Mouse (Mus musculus): ENCODE data around the gene Ash1l. TPM values are rescaled to one million over a fixed set of nuclear protein-coding genes. Genes with fewer than 3 reads are reported as not detected.

Gene Ash1l
- polyA plus RNA-seq, 1 experiment from 2014 or later = 13.3 TPM

DNA sequence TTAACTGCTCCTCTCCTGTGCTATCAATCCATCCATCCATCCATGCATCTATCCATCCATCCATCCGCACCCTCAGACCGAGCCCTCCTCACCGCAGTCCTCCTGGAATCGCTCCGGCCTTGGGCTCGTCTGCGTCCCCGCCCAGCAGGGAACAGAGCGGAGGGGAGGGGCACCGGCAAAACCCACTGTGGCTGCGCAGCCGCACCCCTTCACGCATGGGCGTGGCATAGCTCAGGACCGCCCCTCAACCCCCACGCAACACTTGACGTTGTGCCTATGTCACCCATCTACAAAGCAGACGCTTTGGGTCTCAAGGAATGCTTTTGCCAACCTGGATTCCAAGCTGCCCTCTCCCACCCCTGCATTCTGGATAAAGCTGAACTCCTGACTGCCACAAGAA, 142.8 kb downstream of the Ash1l start, which contains the start of gene Rusc1:
Gene Rusc1 (minus strand): TSS at position 137 of the 400 bp plus-strand sequence.
- peak within 1 kb of the TSS; percentile 69 for H3K4me3 ChIP-seq
- peaks cover 34% of the 10 kb centered on the region for H3K4me1 ChIP-seq (replicated peaks)
- peak; percentile 36 for ATAC-seq (replicated peaks; ENCODE audit: insufficient number of reproducible peaks, insufficient read depth, low FRiP score, low read depth)
- H3K9me3 ChIP-seq (replicated peaks) = no peaks in the 10 kb centered on the region
- H3K4me2 ChIP-seq = peak within 1 kb of the TSS; percentile 100
- H3K27me3 ChIP-seq = peaks cover 27% of the 10 kb centered on the region
- 6% methylated on average over 18 of the region's 18 CpGs for WGBS
- H3K36me3 ChIP-seq = peaks cover 29% of the 10 kb centered on the region
- H3K27ac ChIP-seq = no peak within 1 kb of the TSS
- H3K9ac ChIP-seq = peak within 1 kb of the TSS; percentile 30; the same call in 1 of the 2 replicates

DNA sequence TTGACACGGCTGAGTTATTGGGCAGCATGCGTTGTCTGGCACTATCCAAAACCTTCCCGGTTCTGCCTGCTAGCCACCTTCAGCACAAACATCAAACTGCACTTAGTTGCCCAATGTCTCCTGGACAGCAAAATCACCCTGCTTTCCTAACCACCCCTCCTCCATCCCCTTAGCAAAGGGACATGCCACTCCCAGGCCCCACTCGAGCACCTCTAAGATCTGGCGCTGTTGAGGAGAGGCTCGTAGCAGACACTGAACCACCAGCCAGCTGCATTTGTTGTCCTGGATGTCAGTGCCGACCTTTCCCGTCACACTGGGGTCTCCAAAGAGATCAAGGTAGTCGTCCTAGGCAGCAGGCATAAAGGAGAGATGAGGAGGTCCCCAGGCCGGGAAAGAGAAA, 143.6 kb downstream of the Ash1l start:
- WGBS = 83% methylated on average over 10 of the region's 10 CpGs

DNA sequence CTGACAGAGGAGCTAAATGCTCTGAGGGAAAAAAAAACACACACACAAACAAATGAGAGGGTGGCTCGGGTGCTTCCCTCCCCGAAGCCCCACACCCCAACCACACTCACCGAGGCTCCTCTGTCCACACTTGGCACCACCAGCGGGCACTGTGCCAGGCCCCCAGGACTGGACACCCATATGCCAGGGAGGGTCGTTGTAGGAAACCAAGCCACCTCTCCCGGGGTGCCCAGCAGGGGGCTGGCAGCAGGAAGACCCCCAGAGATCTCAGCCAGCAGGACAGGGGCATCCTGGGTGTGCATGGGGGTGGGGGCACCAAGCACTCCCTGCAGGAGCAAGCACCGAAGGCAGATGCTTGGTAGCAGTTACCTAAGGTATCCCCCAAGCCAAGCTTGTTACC, 150.4 kb downstream of the Ash1l start, which contains the start of gene Gm43738:
Gene Gm43738 (minus strand): TSS at position 289 of the 400 bp plus-strand sequence.
- peak within 1 kb of the TSS; percentile 15; the same call in 1 of the 2 replicates for H3K27ac ChIP-seq

More for the DNA sequence above, 143.6 kb downstream of the Ash1l start:
- peaks cover 29% of the 10 kb centered on the region for H3K4me1 ChIP-seq (replicated peaks)
- no peak overlapping the region for H3K9ac ChIP-seq
- H3K4me2 ChIP-seq = no peak overlapping the region
- no peak for ATAC-seq (replicated peaks; ENCODE audit: insufficient number of reproducible peaks, insufficient read depth, low FRiP score, low read depth)
- H3K27ac ChIP-seq = no peak overlapping the region
- peaks cover 23% of the 10 kb centered on the region for H3K27me3 ChIP-seq
- peaks cover 33% of the 10 kb centered on the region for H3K36me3 ChIP-seq
- no peak overlapping the region for H3K4me3 ChIP-seq
- H3K9me3 ChIP-seq (replicated peaks) = no peaks in the 10 kb centered on the region

DNA sequence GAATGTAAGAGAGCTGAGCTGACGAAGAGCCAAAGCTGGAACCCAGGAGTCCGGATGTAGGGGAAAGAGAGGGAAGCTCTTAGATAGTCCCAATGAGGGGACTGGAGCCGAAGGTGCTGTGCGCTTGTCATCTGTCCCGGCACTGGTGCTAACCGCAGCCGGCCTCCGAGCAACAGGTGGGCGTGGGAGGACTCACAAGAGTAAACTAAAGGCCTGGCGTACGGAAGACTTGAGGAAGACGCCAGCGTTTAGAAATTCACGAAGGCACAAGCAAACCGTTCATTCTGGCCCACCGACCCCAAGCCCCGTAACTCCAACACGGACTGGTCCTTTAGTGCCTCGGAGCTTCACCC, 151.0 kb downstream of the Ash1l start:
- Histone ChIP-seq H3K36me3 (peaks cover 11% of the 10 kb centered on the region), H3K4me1 (replicated peaks) (peaks cover 20% of the 10 kb centered on the region), H3K4me2 (peak overlapping the region; percentile 77), H3K9ac (peak overlapping the region; percentile 60), H3K27ac (peak overlapping the region; percentile 15; the same call in 1 of the 2 replicates), H3K27me3 (no peaks in the 10 kb centered on the region), H3K9me3 (replicated peaks) (no peaks in the 10 kb centered on the region), H3K4me3 (peak overlapping the region; percentile 72)
- ATAC-seq (replicated peaks; ENCODE audit: insufficient number of reproducible peaks, insufficient read depth, low FRiP score, low read depth) = 0 out of 2 replicates have a peak, but pooled peaks have one; percentile 3
- 0% methylated on average over 19 of the region's 19 CpGs for WGBS

More for the DNA sequence above, 150.4 kb downstream of the Ash1l start, which contains the start of gene Gm43738:
- Histone ChIP-seq H3K27me3 (no peaks in the 10 kb centered on the region), H3K4me2 (peak within 1 kb of the TSS; percentile 77), H3K4me1 (replicated peaks) (peaks cover 20% of the 10 kb centered on the region), H3K9me3 (replicated peaks) (no peaks in the 10 kb centered on the region), H3K36me3 (peaks cover 16% of the 10 kb centered on the region), H3K9ac (peak within 1 kb of the TSS; percentile 60), H3K4me3 (peak within 1 kb of the TSS; percentile 72)
- ATAC-seq (replicated peaks; ENCODE audit: insufficient number of reproducible peaks, insufficient read depth, low FRiP score, low read depth) = no peak
- 39% methylated on average over 7 of the region's 7 CpGs for WGBS

DNA sequence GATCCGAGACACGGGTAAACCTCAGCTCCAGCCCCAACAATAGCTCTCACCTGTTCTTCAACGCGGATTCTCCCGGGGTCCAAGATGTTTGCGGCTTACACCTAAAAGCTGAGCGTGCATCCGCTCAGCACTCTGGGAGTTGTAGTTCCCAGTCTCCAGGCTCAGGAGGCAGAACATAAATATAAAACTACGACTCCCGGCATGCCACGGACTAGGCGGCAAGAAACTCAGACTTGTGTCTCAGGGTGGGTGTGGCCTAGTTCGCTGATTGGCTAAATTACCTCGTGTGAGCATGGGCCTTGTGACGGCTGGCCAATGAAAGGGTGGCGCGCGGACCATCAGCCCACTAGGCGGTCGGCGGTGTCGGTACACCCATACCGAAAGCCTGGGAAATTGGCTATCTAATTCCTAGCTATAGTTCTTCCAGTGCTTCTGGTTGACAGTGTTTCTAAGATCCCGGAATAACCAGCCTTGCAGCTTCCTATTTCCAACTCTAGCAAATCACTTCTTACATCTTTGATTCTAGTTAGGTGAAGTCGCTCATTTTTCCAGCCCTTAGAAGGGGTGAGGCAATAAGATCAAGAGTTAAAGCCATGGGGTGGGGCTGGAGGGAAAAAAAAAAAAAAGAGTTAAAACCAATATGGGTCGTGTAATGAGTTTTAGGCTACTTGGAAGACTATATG, 151.5 kb downstream of the Ash1l start, which contains the start of gene Fdps:
Gene Fdps (minus strand): TSS at position 148 of the 683 bp plus-strand sequence.
- H3K9me3 ChIP-seq (replicated peaks) = no peaks in the 10 kb centered on the region
- H3K27ac ChIP-seq = peak within 1 kb of the TSS; percentile 24; the same call in 1 of the 2 replicates
- H3K9ac ChIP-seq = peak within 1 kb of the TSS; percentile 60
- H3K4me2 ChIP-seq = peak within 1 kb of the TSS; percentile 77
- peak within 1 kb of the TSS; percentile 72 for H3K4me3 ChIP-seq
- H3K4me1 ChIP-seq (replicated peaks) = peaks cover 20% of the 10 kb centered on the region
- peaks cover 8% of the 10 kb centered on the region for H3K36me3 ChIP-seq
- under 1% methylated on average over 26 of the region's 26 CpGs for WGBS
- H3K27me3 ChIP-seq = no peaks in the 10 kb centered on the region
- ATAC-seq (replicated peaks; ENCODE audit: insufficient number of reproducible peaks, insufficient read depth, low FRiP score, low read depth) = peak; percentile 99

DNA sequence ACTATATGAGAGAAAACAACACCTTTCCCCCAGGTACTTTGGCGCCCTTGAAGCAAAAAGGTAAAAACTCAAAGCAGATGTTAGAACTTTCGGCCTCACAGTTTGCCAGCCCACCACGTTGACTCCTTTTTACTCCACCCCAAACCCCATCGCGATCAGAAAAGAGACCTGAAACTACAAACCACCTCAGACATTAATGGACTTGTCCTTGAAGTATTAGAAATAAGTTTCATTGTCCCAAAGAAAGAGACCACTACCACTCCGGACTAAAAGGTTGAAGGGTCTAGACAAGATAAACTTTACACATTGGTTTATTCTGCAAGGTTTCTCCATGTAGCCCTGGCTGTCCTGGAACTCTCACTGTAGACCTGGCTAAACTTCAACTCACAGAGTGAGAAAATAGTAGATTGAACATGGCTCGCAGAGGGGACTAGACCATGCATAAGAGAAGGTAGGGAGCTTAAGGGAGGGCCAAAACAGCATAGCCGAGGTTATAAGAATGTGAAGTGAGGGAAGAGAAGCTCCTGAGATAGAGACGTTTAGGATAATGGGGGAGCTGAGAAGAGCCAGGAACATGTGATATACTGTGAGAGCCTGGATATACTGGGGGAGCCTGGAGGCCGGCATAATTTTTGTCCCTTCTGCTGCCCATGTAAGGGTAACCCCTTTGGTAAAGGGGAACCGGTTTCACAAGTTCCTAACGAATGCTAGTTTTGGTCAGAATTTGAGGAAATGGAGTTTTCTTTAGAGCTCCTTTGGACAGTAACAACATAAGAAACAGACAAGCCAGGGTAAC, 152.3 kb downstream of the Ash1l start:
- peak overlapping the region; percentile 24; the same call in 1 of the 2 replicates for H3K27ac ChIP-seq
- no peak overlapping the region for H3K9ac ChIP-seq
- WGBS = 62% methylated on average over 12 of the region's 12 CpGs

DNA sequence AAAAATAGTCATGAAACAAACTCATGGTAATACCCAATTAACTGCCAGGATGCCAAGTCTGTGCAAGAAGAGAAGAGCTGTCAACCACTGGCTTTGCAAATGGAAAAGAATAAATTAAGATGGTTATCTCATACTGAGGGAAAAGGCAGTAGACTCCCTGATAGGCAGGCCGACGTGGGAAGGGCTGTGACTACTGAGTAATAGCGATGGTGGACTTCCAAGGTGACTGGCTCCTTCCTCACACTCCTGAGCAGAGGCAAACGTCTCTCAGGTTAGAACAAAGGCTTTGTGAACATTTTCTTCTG, 152.8 kb downstream of the Ash1l start:
- no peaks in the 10 kb centered on the region for H3K9me3 ChIP-seq (replicated peaks)
- peaks cover 4% of the 10 kb centered on the region; the same call in 1 of the 2 replicates for H3K36me3 ChIP-seq
- WGBS = 73% methylated on average over 4 of the region's 4 CpGs
- ATAC-seq (replicated peaks; ENCODE audit: insufficient number of reproducible peaks, insufficient read depth, low FRiP score, low read depth) = no peak
- peaks cover 20% of the 10 kb centered on the region for H3K4me1 ChIP-seq (replicated peaks)
- H3K27me3 ChIP-seq = no peaks in the 10 kb centered on the region
- H3K4me3 ChIP-seq = no peak overlapping the region
- H3K27ac ChIP-seq = no peak overlapping the region
- H3K9ac ChIP-seq = no peak overlapping the region
- H3K4me2 ChIP-seq = no peak overlapping the region

More for the DNA sequence above, 152.3 kb downstream of the Ash1l start:
- Histone ChIP-seq H3K9me3 (replicated peaks) (no peaks in the 10 kb centered on the region), H3K4me1 (replicated peaks) (peaks cover 20% of the 10 kb centered on the region), H3K4me2 (peak overlapping the region; percentile 62), H3K36me3 (peaks cover 7% of the 10 kb centered on the region; the same call in 1 of the 2 replicates), H3K27me3 (no peaks in the 10 kb centered on the region), H3K4me3 (peak overlapping the region; percentile 72)
- ATAC-seq (replicated peaks; ENCODE audit: insufficient number of reproducible peaks, insufficient read depth, low FRiP score, low read depth) = no peak

DNA sequence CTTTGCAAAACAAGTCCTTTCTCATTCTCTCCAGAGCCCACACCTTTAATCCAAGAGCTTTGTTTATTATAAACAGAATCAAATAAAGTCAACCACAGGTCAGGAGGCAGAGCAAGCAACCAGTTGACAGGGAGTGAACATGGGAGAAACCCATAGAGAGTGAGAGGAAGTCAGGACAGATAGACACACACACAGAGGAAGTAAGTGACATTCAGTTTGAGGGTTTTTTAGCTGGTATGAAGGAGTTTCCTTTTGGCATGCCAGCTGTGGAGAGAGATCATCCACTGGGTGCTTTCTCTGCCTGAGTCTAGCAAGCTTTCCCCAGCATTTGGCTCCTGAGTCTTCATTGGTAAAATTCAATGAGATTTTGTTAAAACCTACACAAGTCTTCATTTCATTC, 156.5 kb downstream of the Ash1l start:
- Histone ChIP-seq H3K27ac (no peak overlapping the region), H3K4me1 (replicated peaks) (peaks cover 6% of the 10 kb centered on the region; the same call in 1 of the 2 replicates), H3K9me3 (replicated peaks) (no peaks in the 10 kb centered on the region), H3K4me3 (no peak overlapping the region), H3K27me3 (no peaks in the 10 kb centered on the region), H3K36me3 (no peaks in the 10 kb centered on the region), H3K4me2 (no peak overlapping the region), H3K9ac (no peak overlapping the region)
- ATAC-seq (replicated peaks; ENCODE audit: insufficient number of reproducible peaks, insufficient read depth, low FRiP score, low read depth) = no peak

DNA sequence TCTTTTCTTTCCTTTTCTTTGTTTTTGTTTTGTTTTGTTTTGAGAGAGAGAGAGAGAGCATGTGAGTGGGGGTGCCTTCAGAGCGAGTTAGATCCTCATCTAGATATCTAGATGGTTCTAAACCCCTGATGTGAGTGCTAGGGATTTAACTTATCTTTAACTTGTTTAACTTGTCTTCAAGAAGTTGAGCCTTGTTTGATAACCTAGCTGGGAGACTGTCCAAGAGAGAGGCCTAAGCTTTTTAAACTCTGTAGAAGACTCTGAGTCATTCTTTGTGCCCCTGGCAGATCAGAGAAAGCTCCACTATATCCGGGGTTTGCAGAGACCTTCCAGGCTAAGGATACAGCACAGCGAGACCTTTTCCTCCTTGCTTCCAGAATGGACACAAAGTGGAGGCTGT, 157.1 kb downstream of the Ash1l start:
- H3K9ac ChIP-seq = no peak overlapping the region
- H3K4me3 ChIP-seq = no peak overlapping the region
- no peak overlapping the region for H3K4me2 ChIP-seq
- H3K27ac ChIP-seq = no peak overlapping the region
- no peaks in the 10 kb centered on the region for H3K36me3 ChIP-seq
- WGBS = 46% methylated on average over 3 of the region's 3 CpGs
- H3K27me3 ChIP-seq = no peaks in the 10 kb centered on the region
- no peak for ATAC-seq (replicated peaks; ENCODE audit: insufficient number of reproducible peaks, insufficient read depth, low FRiP score, low read depth)
- H3K4me1 ChIP-seq (replicated peaks) = peaks cover 2% of the 10 kb centered on the region; the same call in 1 of the 2 replicates
- no peaks in the 10 kb centered on the region for H3K9me3 ChIP-seq (replicated peaks)

DNA sequence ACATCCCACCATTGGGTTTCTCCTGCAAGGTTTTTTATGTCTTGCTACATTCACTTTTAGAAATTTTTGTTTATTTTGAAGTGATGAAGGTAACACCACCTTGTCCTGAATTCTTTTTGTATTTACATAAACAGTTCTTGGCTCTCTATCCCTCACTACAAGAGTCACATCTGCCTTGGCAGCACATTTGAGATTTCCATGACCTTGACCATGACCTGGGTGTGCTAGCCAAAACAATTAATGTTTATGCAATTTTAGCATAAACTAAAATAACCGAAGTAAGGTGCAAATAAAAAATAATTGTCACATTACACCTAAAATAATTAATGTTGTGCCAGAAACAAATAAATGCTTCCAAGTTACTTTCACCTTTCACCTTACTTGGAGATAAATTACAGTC, 157.7 kb downstream of the Ash1l start:
- no peaks in the 10 kb centered on the region for H3K9me3 ChIP-seq (replicated peaks)
- no peak overlapping the region for H3K4me3 ChIP-seq
- no peaks in the 10 kb centered on the region for H3K4me1 ChIP-seq (replicated peaks)
- H3K36me3 ChIP-seq = no peaks in the 10 kb centered on the region
- no peak overlapping the region for H3K9ac ChIP-seq
- no peaks in the 10 kb centered on the region for H3K27me3 ChIP-seq
- no peak overlapping the region for H3K27ac ChIP-seq
- no peak overlapping the region for H3K4me2 ChIP-seq
- WGBS = 50% methylated on average over 1 of the region's 1 CpGs
- ATAC-seq (replicated peaks; ENCODE audit: insufficient number of reproducible peaks, insufficient read depth, low FRiP score, low read depth) = no peak

DNA sequence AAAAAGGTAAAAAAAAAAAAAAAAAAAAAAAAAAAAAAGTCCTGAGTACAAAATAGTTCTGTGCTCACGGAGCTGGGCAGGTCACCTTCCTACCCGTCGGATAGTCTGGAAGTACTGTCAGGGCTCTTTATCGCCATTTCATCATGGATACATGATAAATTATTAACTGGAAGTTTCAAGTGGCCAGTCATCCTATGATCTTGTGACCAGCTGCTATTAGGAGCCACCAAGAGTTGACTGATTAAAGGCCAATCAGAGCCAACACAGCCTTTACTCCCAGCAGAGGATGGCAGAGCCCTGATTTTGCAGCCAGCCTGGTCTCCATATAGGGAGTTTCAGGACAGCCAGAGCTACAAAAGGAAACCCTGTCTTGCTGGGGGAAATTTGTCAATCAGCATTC, 162.6 kb downstream of the Ash1l start:
- H3K4me1 ChIP-seq (replicated peaks) = no peaks in the 10 kb centered on the region
- ATAC-seq (replicated peaks; ENCODE audit: insufficient number of reproducible peaks, insufficient read depth, low FRiP score, low read depth) = no peak
- 65% methylated on average over 4 of the region's 4 CpGs for WGBS
- no peak overlapping the region for H3K4me3 ChIP-seq
- no peak overlapping the region for H3K27ac ChIP-seq
- no peaks in the 10 kb centered on the region for H3K9me3 ChIP-seq (replicated peaks)
- no peak overlapping the region for H3K4me2 ChIP-seq
- H3K36me3 ChIP-seq = no peaks in the 10 kb centered on the region
- H3K27me3 ChIP-seq = no peaks in the 10 kb centered on the region
- H3K9ac ChIP-seq = no peak overlapping the region
